Mouse (Mus musculus) heart, adult 2 months (tissue): ENCODE results near the gene Ssh2. TPM values are rescaled to one million over a fixed set of nuclear protein-coding genes. Genes with fewer than 3 reads are reported as not detected.
A peak's percentile ranks its signal among the peaks of the same experiment; 100 is the strongest.

Source experiments
- DNase-seq, 2 experiments: peaks; one replicate each; pipeline ENCODE4 v3.0.0; 2021
- H3K27ac ChIP-seq: fragments of 200-600 bp; 2 replicates; pipeline ENCODE4 v1.8.1; 2022
- H3K27me3 ChIP-seq: fragments of 200-500 bp; 2 replicates; pipeline ENCODE4 v1.6.1; 2012; ENCODE audit warnings: mild to moderate bottlenecking, low read length, inconsistent platforms, mixed read lengths; ENCODE audit not compliant: control insufficient read depth, insufficient read depth
- H3K36me3 ChIP-seq: fragments of 200-500 bp; 2 replicates; pipeline ENCODE4 v1.6.1; 2012; ENCODE audit warnings: low read length, inconsistent platforms; ENCODE audit not compliant: control insufficient read depth, insufficient read depth
- H3K4me1 ChIP-seq: fragments of 200-500 bp; 2 replicates; pipeline ENCODE4 v1.6.1; 2011; ENCODE audit warnings: low read length; ENCODE audit not compliant: control insufficient read depth, insufficient read depth
- H3K4me3 ChIP-seq: fragments of 200-600 bp; 2 replicates; pipeline ENCODE4 v1.8.1; 2022
- H3K79me2 ChIP-seq: fragments of 200-500 bp; replicated peaks from 2 replicates; pipeline ENCODE4 v1.6.1; 2012; ENCODE audit warnings: mild to moderate bottlenecking, inconsistent platforms, low read length, moderate library complexity, mixed read lengths; ENCODE audit not compliant: control insufficient read depth, insufficient read depth
- H3K9ac ChIP-seq: fragments of 200-500 bp; 2 replicates; pipeline ENCODE4 v1.6.1; 2012; ENCODE audit warnings: low read depth, mild to moderate bottlenecking, control low read depth, inconsistent platforms, low read length, mixed read lengths
- CTCF ChIP-seq: fragments of 200-600 bp; IDR thresholded peaks from 2 replicates; pipeline ENCODE4 v1.8.1; 2022; ENCODE audit warnings: antibody characterized with exemption, mild to moderate bottlenecking, moderate library complexity
- EP300 ChIP-seq: fragments of 200-500 bp; IDR thresholded peaks from 2 replicates; pipeline ENCODE4 v1.6.1; 2011; ENCODE audit warnings: low read depth, low read length, control low read depth; ENCODE audit not compliant: insufficient read depth
- POLR2A ChIP-seq: fragments of 200-500 bp; IDR thresholded peaks from 2 replicates; pipeline ENCODE4 v1.6.1; 2011; ENCODE audit warnings: mild to moderate bottlenecking, low read depth, low read length, control low read depth; ENCODE audit not compliant: insufficient read depth
- WGBS: fragments of 180-500 bp; shearing (Covaris S2); methylation state at CpG from one replicate; pipeline ENCODE4 v1.1.7; 2018; 5-methylcytosine and 5-hydroxymethylcytosine counted together
- intact Hi-C: fragments of 180-260 bp; cut with DNase I; formaldehyde crosslinking; loops from one replicate; pipeline ENCODE4 v1.15.1; 2025
- polyA plus RNA-seq: library from polyadenylated mRNA; depleted of rRNA; stranded (reverse); fragments of >200 nt; gene quantifications from 2 replicates; pipeline ENCODE4 v1.2.3, GENCODE M21; 2012
- total RNA-seq, 2 experiments: library from RNA; stranded (reverse); gene quantifications; 2 replicates each; pipeline ENCODE4 v1.2.3; 2021

Gene Ssh2
- total and polyA plus RNA-seq, 3 experiments = 22.6 to 76.5 (median 73.7) TPM

GRCm38 (mm10) chr11:77446628-77447041 lies 230.5 kb downstream of the Ssh2 start:
- Histone ChIP-seq H3K27me3 (no peaks in the 10 kb centered on the region), H3K9ac (peak overlapping the region; percentile 50), H3K36me3 (peaks cover 77% of the 10 kb centered on the region), H3K27ac (peak overlapping the region; percentile 88), H3K4me3 (no peak overlapping the region), H3K79me2 (peaks cover 2% of the 10 kb centered on the region; the same call in 1 of the 2 replicates), H3K4me1 (peaks cover 43% of the 10 kb centered on the region)
- intact Hi-C loops = loop anchor here (1.0 to 5.0 kb wide), 3 partner anchors 98 to 229 kb away; partner anchors contain the start of gene Ssh2
- DNase-seq = peak; percentile 76 to 83
- 13% methylated on average over 6 of the region's 6 CpGs for WGBS
- TF ChIP-seq POLR2A (0 out of 2 replicates have a peak, but pooled peaks have one; percentile 26), EP300 (peak; percentile 93), CTCF (peak; percentile 91)

DNA sequence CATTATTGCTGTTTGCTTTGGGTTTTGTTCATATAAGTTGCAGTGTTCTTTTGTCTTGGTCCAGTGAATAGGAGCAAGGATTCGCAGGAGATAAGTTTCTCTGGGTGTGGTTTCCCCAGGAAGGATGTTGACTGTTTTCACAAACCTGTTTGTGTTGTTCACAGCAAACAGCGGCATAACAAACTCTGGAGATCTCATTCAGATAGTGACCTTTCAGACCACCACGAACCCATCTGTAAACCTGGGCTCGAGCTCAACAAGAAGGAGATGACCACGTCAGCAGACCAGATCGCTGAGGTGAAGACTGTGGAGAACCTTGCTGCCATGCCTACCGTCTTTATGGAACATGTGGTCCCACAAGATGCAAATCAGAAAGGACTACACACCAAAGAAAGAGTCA lies 233.1 kb downstream of the Ssh2 start:
- H3K36me3 ChIP-seq = peaks cover 58% of the 10 kb centered on the region
- H3K4me3 ChIP-seq = peak overlapping the region; percentile 36
- WGBS = 52% methylated on average over 7 of the region's 7 CpGs
- intact Hi-C loops = loop anchor here (2.0 to 5.0 kb wide), 2 partner anchors 14 to 232 kb away; partner anchors contain the start of genes Coro6 and Ssh2
- H3K27ac ChIP-seq = peak overlapping the region; percentile 79
- no peak overlapping the region for H3K9ac ChIP-seq
- TF ChIP-seq CTCF (no peak), POLR2A (peak; percentile 38; the same call in 1 of the 2 replicates), EP300 (peak; percentile 69; the same call in 1 of the 2 replicates)
- no peaks in the 10 kb centered on the region for H3K27me3 ChIP-seq
- H3K4me1 ChIP-seq = peaks cover 21% of the 10 kb centered on the region
- H3K79me2 ChIP-seq = peaks cover 2% of the 10 kb centered on the region; the same call in 1 of the 2 replicates
- peak; percentile 44 to 49 for DNase-seq

- Histone ChIP-seq H3K79me2 (peaks cover 2% of the 10 kb centered on the region; the same call in 1 of the 2 replicates), H3K36me3 (peaks cover 42% of the 10 kb centered on the region), H3K4me3 (peak overlapping the region; percentile 36), H3K9ac (no peak overlapping the region), H3K27ac (peak overlapping the region; percentile 79), H3K27me3 (no peaks in the 10 kb centered on the region), H3K4me1 (peaks cover 9% of the 10 kb centered on the region)
- no peak for TF ChIP-seq POLR2A
- no peak for TF ChIP-seq CTCF
- TF ChIP-seq EP300 = peak; percentile 81
- intact Hi-C loops = no loop called here
- DNase-seq = no peak
- 60% methylated on average over 2 of the region's 2 CpGs for WGBS
Observed at GRCm38 (mm10) chr11:77451670-77452069, 235.6 kb downstream of the Ssh2 start.

- no peak overlapping the region; the same call in 1 of the 2 replicates for H3K27ac ChIP-seq
- intact Hi-C loops = no loop called here
- peaks cover 2% of the 10 kb centered on the region; the same call in 1 of the 2 replicates for H3K79me2 ChIP-seq
- H3K9ac ChIP-seq = no peak overlapping the region
- no peak for TF ChIP-seq POLR2A
- TF ChIP-seq CTCF = no peak
- no peak for TF ChIP-seq EP300
- H3K4me3 ChIP-seq = no peak overlapping the region
- H3K27me3 ChIP-seq = no peaks in the 10 kb centered on the region
- peaks cover 39% of the 10 kb centered on the region for H3K36me3 ChIP-seq
- H3K4me1 ChIP-seq = peaks cover 3% of the 10 kb centered on the region
- 88% methylated on average over 2 of the region's 2 CpGs for WGBS
- no peak for DNase-seq
Observed at GRCm38 (mm10) chr11:77453388-77453787, 237.3 kb downstream of the Ssh2 start.

- Histone ChIP-seq H3K27ac (peak overlapping the region; percentile 66), H3K4me1 (peaks cover 3% of the 10 kb centered on the region), H3K9ac (no peak overlapping the region), H3K27me3 (no peaks in the 10 kb centered on the region), H3K4me3 (no peak overlapping the region), H3K79me2 (no peaks in the 10 kb centered on the region), H3K36me3 (peaks cover 29% of the 10 kb centered on the region)
- intact Hi-C loops = no loop called here
- peak in 1 of 2 experiments; percentile 23 for DNase-seq
- WGBS = 59% methylated on average over 9 of the region's 9 CpGs
- no peak for TF ChIP-seq POLR2A
- no peak for TF ChIP-seq CTCF
- TF ChIP-seq EP300 = no peak
Observed at GRCm38 (mm10) chr11:77455770-77456510, 239.9 kb downstream of the Ssh2 start.

DNA sequence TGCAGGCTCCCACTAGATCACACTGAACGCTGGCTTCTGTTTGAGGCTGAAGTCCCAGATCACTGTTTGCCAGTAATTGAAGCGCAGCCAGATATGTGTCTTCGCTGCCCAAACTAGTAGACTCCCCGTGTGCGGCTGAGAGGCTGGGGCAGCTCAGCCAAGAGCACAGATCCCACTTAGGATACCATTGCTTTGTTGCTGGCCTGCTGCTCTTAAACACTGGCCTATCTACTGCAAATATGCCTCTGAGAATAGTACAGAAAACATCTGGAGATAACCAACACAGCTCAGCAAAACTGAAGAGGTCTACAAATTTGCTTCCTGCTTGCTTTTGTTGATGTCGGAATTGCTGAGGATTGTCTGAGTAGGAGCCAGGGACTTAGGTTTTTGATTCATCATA lies 240.8 kb downstream of the Ssh2 start:
- peak; percentile 54 to 79 for DNase-seq
- Histone ChIP-seq H3K4me3 (no peak overlapping the region), H3K36me3 (peaks cover 25% of the 10 kb centered on the region), H3K27me3 (no peaks in the 10 kb centered on the region), H3K27ac (peak overlapping the region; percentile 66), H3K79me2 (no peaks in the 10 kb centered on the region), H3K4me1 (peaks cover 3% of the 10 kb centered on the region), H3K9ac (no peak overlapping the region)
- 34% methylated on average over 6 of the region's 6 CpGs for WGBS
- TF ChIP-seq POLR2A (no peak), CTCF (no peak), EP300 (peak; percentile 73; the same call in 1 of the 2 replicates)
- intact Hi-C loops = no loop called here
